Mouse (Mus musculus): ENCODE measurements at regions not wholly inside any gene's neighbourhood (a gene's known extent, or its start where the extent isn't known, plus 50 kb on each side); places are given as distances from the start of the nearest gene placed in this dataset.

GRCm38 (mm10) chr1:108224047-108224446 is 634.2 kb downstream of the Serpinb8 start:
- Histone ChIP-seq H3K4me1 (ENCODE audit: control insufficient read depth, insufficient read depth, low read length) (no peaks in the 10 kb centered on the region), H3K4me3 (ENCODE audit: insufficient read depth, low read length) (no peak overlapping the region)
- TF ChIP-seq CTCF (IDR thresholded peaks at IDR 0.05; ENCODE audit: low read depth, low read length): no peak
- TF ChIP-seq POLR2A (IDR thresholded peaks at IDR 0.05; ENCODE audit: borderline replicate concordance, low read depth, low read length): no peak

DNA sequence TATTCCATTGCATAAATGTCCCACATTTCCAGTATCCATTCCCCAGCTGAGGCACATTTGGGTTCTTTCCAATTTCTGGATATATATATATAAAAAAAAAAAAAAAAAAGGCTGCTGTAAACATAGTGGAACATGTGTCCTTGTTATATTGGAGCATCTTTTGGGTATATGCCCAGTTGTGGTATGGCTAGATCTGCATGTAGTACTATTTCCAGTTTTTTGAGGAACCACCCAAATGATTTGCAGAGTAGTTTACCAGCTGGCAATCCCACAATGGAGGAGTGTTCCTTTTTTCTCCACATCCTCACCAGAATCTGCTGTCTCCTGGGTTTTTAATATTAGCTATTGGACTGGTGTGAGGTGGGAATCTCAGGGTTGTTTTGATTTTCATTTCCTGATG is 650.3 kb downstream of the Serpinb8 start:
- no peak overlapping the region for H3K27ac ChIP-seq (ENCODE audit: insufficient read depth, low read depth, low read length)
- no peak overlapping the region for H3K4me3 ChIP-seq (ENCODE audit: insufficient read depth, low read length)
- no peaks in the 10 kb centered on the region for H3K4me1 ChIP-seq (ENCODE audit: control insufficient read depth, insufficient read depth, low read length)
- TF ChIP-seq CTCF (IDR thresholded peaks at IDR 0.05; ENCODE audit: low read depth, low read length) (no peak), POLR2A (IDR thresholded peaks at IDR 0.05; ENCODE audit: borderline replicate concordance, low read depth, low read length) (no peak)

More at GRCm38 (mm10) chr1:108224047-108224446, 634.2 kb downstream of the Serpinb8 start:
- H3K27ac ChIP-seq (ENCODE audit: insufficient read depth, low read depth, low read length): no peak overlapping the region

DNA sequence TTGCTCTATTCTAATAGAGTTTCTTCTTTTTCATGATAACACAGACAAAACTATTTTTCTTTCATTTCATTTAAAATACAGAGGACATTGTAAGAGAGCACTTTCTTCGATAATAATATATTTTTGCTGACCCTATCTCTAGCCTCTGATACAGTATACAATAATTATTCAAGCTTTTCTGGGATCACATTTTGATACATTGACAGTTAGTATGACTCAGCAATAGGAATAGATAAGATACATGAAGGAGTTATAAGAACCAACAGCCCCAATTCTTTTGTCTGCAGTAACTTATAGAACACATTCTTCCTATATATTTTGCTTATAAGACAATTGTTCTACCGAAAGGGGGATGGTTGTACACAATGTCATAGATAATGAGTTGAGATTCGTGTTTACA is 665.3 kb downstream of the Serpinb8 start:
- H3K27ac ChIP-seq (ENCODE audit: insufficient read depth, low read depth, low read length): no peak overlapping the region
- H3K4me3 ChIP-seq (ENCODE audit: insufficient read depth, low read length): no peak overlapping the region
- TF ChIP-seq POLR2A (IDR thresholded peaks at IDR 0.05; ENCODE audit: borderline replicate concordance, low read depth, low read length) (no peak), CTCF (IDR thresholded peaks at IDR 0.05; ENCODE audit: low read depth, low read length) (no peak)
- peaks cover 4% of the 10 kb centered on the region; the same call in 1 of the 2 replicates for H3K4me1 ChIP-seq (ENCODE audit: control insufficient read depth, insufficient read depth, low read length)

- H3K4me1 ChIP-seq (ENCODE audit: control insufficient read depth, insufficient read depth, low read length): peaks cover 4% of the 10 kb centered on the region; the same call in 1 of the 2 replicates
- no peak overlapping the region for H3K4me3 ChIP-seq (ENCODE audit: insufficient read depth, low read length)
- H3K27ac ChIP-seq (ENCODE audit: insufficient read depth, low read depth, low read length): peak overlapping the region; percentile 16; the same call in 1 of the 2 replicates
- TF ChIP-seq CTCF (IDR thresholded peaks at IDR 0.05; ENCODE audit: low read depth, low read length): no peak
- no peak for TF ChIP-seq POLR2A (IDR thresholded peaks at IDR 0.05; ENCODE audit: borderline replicate concordance, low read depth, low read length)
Measured at GRCm38 (mm10) chr1:108259355-108259754, 669.5 kb downstream of the Serpinb8 start.

- no peak overlapping the region for H3K27ac ChIP-seq (ENCODE audit: insufficient read depth, low read depth, low read length)
- TF ChIP-seq CTCF (IDR thresholded peaks at IDR 0.05; ENCODE audit: low read depth, low read length) (no peak), POLR2A (IDR thresholded peaks at IDR 0.05; ENCODE audit: borderline replicate concordance, low read depth, low read length) (no peak)
Measured at GRCm38 (mm10) chr1:108282099-108282498, 692.3 kb downstream of the Serpinb8 start.

DNA sequence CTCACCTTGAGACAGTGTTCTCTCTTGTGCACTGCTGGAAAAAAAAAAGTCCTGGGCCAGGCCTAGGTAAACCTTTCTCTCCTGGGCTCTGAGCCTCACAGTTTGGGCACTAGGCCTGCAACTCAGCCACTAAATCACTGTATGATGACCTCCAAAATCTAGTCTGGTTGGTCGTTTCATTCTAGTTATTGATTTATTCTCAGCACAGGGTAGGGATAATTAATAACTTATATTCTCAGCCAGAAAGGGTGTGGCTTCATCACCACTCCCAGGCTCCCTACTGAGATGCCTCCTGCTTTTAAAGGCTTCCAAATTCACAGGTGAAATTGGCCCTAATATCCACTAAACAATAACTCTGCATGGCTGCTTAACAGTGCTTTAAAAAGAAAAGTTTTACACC is 696.8 kb downstream of the Serpinb8 start:
- H3K27ac ChIP-seq (ENCODE audit: insufficient read depth, low read depth, low read length): no peak overlapping the region
- H3K4me1 ChIP-seq (ENCODE audit: control insufficient read depth, insufficient read depth, low read length): no peaks in the 10 kb centered on the region
- no peak overlapping the region for H3K4me3 ChIP-seq (ENCODE audit: insufficient read depth, low read length)
- TF ChIP-seq CTCF (IDR thresholded peaks at IDR 0.05; ENCODE audit: low read depth, low read length): no peak
- TF ChIP-seq POLR2A (IDR thresholded peaks at IDR 0.05; ENCODE audit: borderline replicate concordance, low read depth, low read length): no peak

More at GRCm38 (mm10) chr1:108282099-108282498, 692.3 kb downstream of the Serpinb8 start:
- H3K4me3 ChIP-seq (ENCODE audit: insufficient read depth, low read length): no peak overlapping the region
- H3K4me1 ChIP-seq (ENCODE audit: control insufficient read depth, insufficient read depth, low read length): no peaks in the 10 kb centered on the region

Measured in bone marrow macrophage, adult 2 months (primary cell).